Mouse (Mus musculus): ENCODE data around the gene Cela2a. TPM values are rescaled to one million over a fixed set of nuclear protein-coding genes. Genes with fewer than 3 reads are reported as not detected.

The Cela2a gene
- total RNA-seq, 4 experiments from 2014 or later, result not detected

DNA sequence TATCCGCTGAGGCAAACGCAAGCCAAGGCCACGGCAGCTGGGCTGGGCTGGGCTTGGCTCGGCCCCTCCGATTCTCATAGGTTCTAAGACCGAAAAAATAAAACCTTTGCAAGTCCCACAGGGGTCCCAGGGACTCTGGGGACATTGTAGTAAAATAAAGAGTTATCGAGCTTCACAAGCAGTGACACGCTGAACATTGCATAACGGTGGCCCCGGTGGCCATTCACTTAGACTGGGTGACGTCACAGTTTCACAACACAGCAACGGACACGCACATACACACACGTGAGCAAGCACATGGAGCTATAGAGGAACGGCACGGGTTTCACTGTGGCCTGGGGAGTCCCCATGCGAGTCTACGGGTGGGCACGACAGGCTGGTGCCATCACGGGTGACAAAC lies 32.5 kb upstream of the Cela2a start:
- DNase-seq (ENCODE audit: low spot score in 2 of 2), result peak in 1 of 2 experiments; percentile 26

DNA sequence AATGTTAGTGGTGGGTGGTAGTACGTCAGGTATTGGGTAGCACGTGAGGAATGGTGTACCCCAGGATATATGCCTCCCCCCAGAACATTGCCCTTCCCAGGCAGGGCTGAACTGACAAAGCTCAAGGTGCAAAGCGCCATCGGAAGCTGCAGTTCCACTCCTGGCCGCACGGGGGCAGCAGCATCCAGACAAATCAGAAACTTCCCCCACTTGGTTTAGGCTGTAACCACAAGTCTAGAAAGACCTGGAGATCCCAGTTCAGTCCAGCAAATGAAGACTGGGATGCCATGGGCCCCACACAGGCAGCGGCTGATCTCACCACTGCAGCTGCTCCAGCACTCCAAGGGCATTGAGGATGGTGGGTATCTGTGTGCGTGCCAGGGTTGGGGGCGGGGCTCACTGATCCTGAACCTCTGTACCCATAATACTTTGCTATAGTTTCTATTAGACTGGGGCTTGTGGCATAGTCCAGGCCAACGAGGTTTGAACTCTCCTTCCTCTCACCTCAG lies 31.5 kb upstream of the Cela2a start:
- DNase-seq (ENCODE audit: low spot score in 2 of 2), result peak; percentile 76 to 88

DNA sequence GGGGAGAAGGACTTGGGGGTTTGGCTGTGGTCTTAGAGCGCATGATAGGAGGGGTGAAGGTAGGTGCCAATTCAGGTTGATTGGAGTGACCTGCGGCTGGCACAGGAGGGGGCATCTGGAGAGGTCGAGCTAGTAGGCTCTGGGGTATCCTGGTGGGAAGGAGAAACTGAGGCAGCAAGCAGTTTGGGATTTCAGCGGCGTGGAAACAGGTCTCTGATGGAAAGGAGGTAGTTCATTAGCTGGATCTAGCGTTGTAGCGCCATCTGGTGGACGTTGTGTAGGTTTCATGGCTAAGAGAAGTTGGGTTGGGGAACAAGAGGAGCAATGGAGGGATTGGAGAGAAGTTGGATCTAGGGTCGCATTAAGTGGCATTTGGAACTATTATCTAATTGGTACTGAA lies 27.5 kb upstream of the Cela2a start:
- DNase-seq (ENCODE audit: low spot score in 2 of 2), result no peak

DNA sequence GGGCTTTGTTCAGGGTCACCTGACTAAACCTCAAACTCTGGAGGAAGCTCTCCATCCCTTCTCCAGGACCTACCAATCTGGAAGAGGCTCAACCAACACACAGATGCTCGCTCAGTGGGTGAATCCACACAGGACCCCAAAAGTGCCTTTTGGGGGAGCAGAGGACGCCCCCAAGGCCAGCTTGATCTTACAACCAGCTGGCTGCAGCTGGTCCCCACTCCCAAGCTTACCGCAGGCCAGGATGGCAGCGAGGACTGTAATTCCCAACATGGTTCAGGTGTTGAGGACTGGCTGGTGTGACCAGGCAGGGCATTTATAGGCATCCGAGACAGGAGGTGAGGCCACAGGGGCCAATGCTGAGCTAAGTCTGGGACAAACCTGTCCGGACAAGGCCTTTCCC lies 20.0 kb upstream of the Cela2a start, which contains the start of gene Ctrc:
TSS of gene Ctrc (minus strand) at position 361 of the 400 bp plus-strand sequence.
- DNase-seq (ENCODE audit: low spot score in 2 of 2), result no peak

DNA sequence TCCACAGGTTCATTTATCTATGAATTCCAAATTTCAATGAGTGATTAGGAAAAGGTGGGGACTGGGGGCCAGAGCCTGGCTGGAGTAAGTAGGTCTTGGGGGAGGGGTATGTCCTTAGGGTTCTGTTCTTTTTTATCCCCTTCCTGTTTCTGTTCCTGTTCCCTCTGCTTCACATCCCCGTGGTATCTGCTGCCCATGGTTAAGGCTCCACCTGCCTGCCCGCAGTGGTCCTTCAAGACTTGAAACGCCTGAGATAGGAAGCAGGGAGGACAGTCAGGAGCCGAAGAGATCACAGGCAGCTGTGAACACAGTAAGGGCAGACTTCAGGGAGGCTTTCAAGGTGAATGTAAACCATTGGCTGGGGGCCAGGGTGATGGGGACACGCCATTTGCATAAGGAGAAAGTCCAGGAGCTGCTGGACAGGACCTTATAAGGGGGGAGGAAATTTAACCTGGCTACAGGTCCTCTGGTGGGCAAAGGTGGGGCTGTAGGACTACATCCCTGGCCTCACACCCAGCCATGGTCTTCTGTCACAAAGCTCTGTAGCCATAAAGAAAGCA lies 8.7 kb upstream of the Cela2a start:
- DNase-seq (ENCODE audit: low spot score in 2 of 2), result no peak

DNA sequence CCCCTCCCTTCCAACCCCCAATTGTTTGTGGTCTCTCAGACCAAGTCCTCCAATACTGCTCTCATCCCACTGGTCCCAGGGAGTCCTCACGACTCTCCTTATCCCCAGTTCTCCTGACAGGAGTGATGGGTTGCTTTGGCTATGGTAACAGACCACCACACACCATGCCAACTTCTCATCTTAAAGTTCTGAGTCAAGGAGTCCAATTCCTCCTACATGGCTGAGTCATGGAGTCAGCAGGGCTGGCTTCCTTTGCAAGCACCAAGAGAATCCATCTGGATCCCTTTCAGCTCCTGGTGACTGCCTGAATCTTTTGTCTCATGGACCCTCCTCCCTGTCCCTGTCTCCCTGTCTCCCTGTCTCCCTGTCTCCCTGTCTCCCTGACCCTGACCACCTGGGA lies 8.0 kb upstream of the Cela2a start:
- DNase-seq (ENCODE audit: low spot score in 2 of 2), result no peak

DNA sequence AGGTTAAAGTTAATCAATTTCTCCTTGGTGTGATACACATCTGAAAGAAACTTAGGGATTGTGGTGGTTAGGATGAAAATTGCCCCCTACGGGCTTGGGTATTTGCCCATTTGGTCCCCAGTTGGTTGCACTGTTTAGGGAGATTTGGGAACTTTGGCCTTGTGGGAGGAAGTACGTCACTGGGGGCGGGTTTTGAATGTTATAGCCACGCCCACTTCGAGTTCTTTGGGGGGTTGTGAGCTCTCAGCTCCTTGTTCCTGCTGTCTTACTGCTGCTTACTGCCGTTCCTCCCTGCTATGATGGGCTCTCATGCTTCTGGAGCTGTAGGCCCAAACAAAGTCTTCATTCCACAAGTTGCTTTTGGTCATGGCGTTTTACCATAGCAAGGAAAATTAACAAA lies 5.4 kb upstream of the Cela2a start:
- no peak for DNase-seq (ENCODE audit: low spot score in 2 of 2)

DNA sequence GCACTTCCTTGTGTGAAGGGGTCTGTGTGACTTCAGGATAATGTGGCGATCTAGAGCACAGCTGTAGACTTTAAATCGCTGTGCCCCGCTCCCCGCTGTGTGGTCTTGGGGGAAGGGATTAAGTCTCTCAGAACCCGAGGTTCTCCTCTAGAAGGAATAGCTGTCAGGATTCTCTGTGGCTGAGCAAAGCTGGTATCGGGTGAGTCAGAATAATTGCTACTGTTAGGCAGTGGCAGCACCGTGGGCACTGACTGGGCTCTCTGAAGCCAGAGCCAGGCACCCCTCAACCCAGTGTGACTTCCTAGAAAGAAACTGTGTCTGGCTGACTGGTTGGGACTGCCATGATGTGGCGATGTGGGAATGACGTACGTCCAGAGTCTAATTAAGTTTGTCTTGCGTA lies 4.4 kb upstream of the Cela2a start:
- no peak for DNase-seq (ENCODE audit: low spot score in 2 of 2)

DNA sequence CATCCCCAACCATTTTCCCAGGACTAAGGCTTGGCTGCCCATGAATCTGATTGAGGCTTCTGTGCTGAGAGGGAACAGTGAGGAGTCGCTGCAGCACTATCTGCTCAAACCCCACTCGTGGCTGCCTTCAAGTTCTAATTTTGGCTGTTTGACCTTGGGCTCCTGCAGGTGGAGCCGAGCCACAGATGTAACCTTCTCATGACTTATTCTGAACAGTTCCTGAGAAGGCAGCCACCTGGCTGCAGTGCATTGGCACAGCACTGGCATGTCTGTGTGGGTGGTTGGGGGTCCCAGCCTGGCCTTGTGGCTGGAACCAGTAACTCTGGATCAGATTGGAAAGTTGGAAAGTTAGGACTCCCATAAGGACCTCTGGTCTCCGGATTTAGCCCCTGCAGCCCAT lies 2.2 kb upstream of the Cela2a start:
- DNase-seq (ENCODE audit: low spot score in 2 of 2), result no peak

DNA sequence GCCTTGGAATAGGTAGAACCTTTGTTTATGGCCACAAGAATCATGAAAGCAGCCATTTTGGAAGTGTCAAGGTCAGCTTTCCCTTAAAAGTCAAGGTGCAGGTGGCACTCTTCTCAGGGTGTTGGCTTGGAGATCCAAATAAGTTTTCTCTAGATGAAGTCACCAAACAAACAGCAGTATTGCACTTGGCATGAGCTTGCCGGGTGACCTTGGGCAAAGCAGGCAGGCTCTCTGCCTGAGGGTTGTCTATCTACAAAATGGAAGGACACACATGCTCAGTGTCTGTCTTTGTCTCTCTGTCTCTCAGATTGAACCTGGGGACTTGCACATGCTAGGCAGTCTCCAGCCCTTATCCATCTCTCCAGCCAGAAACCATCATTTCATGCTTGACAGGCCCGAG lies 1.4 kb upstream of the Cela2a start:
- DNase-seq (ENCODE audit: low spot score in 2 of 2), result no peak

DNA sequence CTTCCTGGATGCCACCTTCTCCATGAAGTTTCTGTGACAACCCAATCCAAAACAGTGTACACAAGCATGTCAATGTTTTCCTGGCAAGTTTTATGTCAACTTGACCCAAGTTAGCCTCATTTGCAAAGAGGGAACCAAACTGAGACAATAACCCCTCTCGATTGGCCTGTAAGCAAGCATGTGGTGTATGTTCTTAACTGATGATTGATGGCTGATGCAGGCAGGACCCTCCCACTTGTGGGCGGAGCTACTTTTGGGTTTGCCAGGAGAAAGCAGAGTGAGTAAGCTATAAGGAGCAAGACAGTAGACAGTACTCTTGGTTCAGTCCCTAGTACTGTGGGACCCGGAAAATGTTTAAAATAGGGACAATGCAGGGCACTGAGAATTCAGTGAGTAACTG lies 3.0 kb downstream of the Cela2a start:
- no peak for DNase-seq (ENCODE audit: low spot score in 2 of 2)

DNA sequence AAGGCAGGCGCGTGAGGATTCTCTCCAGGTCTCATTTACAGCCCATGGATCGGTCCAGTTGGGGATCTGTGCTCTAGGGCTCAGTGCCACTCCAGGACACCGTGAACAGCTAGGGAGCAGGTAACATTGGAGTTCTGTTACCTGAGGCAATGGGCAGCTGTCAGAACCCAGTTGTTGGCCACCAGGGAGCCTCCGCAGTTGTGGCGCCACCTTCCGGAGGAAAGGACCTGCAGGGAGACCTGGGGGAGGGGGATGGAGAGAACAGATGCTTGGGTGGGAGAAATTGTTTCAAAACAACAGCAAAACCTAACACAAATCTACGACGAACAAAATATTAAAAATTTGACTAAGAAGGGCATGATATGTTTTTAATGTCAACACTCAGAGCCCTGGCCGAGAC lies 3.9 kb downstream of the Cela2a start:
- DNase-seq (ENCODE audit: low spot score in 2 of 2), result no peak

DNA sequence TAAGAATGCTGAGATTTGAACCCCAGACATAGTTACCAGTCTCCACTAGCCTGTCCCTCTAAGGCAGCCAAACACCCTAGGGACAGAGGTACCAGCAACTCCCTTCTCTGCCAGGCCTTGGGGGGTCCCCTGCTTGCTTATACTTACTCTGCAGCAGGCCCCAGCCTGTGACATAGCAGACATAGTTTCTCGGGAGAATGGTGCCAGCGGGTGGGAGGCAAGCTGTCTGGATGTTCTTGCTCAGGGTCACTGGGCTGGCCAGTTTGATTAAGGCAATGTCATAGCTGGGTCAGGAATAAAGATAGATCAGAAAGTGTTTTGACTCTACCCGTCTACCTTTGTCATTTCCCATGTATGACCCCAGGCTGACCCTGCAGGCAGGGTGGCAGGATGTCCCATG lies 4.8 kb downstream of the Cela2a start:
- no peak for DNase-seq (ENCODE audit: low spot score in 2 of 2)

DNA sequence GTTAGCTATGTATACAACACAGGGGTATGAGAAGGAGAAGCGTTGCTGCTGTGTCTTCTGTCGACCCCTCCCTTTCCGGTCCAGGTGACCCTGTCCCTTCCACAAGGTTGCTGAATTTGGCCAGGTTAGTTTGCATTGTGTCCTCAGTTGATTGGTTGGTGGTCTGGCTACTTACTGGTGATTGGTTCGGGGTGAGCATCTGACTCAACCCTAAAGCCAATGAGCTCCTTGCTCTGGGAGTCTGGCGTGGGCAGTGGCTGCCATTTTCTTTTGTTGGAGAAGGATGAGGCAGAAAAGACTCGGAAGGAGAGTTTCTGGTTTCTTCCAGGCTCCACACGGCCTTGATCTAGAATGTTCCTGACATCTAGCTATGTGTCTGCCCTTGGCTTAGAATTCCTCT lies 6.6 kb downstream of the Cela2a start:
- DNase-seq (ENCODE audit: low spot score in 2 of 2), result no peak

DNA sequence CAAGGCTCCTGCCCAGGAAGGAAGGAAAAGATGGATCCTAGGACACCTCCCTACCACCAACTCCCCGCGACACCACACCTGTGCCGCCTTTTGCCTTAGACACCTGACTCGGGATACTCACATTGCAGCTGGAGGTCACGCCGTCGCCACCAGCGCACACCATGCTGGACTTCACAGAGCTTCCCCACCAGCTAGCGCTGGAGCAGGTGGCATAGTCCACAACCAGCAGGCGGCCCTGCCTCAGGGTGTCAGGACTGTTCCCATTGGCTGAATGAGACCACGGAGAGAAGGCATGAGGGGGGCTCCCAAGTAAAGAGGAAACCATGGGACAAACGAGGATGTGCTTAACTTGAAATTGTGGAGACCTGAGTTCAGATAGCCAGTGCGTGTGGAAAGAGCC lies 7.1 kb downstream of the Cela2a start:
- DNase-seq (ENCODE audit: low spot score in 2 of 2), result no peak

DNA sequence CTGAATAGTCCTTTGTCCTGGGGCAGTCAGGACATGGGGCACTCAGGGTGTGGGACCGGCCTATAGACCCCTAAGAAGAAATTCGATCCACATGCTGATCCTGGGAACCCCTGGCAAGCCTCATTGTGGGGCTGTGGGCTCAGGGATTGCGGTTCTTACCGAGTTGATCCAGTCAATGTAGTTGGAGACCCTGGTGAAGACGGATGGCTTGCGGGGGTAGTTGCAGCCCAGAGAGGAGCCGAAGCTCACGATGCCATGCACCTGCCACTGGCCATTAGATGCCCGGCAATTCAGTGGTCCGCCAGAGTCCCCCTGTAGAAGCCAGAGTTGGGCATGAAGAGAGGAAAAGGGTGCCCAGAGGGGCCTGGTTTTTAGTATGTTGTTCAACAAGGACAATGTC lies 8.3 kb downstream of the Cela2a start:
- no peak for DNase-seq (ENCODE audit: low spot score in 2 of 2)

DNA sequence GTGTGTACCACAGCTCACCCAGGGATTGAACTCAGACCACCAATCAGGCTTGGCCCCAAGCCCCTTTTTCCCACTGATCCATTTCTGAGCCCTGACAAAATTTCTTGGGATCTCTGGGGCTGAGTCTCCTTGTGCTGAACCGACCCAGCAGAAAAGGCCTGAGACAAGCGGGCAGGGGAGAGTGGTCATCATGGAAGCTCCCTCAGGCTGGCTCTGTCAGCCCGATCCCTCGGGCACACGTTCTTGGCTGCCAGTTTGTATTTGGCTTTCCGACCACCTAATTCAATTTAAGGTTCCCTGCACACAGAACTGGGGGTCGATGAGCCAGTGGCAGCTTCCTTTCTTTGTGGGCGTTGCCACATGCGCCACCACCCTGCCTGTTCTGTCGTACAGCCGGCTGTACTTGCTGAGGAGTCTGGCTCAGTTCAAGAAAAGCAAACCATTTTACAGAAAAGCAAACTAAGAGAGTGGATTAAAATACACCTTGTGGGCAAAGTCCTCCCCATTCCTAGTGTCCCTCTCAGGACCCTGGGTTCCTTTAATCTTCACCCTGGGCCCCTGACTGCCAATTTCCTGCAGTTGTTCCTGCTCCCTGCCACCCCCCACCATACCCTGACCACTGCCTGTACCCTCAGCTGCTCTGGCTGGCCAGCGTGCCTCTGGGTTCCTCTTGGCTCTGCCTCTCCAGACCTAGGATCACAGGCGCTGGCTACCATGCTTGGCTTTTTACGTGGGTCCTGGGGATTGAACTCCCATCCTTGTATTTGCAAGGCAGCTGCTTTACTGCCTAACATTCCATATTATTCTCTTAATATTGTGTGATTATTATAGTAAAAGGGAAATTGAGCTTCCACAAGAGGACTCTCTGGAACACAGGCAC lies 8.9 kb downstream of the Cela2a start:
- DNase-seq (ENCODE audit: low spot score in 2 of 2), result peak in 1 of 2 experiments; percentile 56

DNA sequence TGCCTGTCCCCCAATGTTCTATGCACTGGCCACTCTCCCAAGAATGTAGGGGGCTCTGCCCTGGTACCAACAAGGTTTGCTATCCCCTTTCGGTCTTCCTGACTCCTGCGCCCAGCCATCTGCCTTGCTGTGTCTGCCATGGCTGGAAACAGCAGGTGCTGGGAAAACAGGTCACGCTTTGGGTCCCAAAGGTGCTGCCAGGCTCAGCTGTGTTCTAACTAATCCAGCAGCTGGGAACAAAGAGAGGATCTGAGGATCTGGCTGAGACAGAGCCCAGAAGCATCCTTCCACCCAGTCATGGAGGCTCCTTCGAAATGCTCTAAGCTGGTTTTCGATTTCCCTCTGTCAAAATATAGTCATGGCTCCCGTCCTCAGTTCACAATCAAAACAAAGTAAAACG lies 9.7 kb downstream of the Cela2a start:
- no peak for DNase-seq (ENCODE audit: low spot score in 2 of 2)

DNA sequence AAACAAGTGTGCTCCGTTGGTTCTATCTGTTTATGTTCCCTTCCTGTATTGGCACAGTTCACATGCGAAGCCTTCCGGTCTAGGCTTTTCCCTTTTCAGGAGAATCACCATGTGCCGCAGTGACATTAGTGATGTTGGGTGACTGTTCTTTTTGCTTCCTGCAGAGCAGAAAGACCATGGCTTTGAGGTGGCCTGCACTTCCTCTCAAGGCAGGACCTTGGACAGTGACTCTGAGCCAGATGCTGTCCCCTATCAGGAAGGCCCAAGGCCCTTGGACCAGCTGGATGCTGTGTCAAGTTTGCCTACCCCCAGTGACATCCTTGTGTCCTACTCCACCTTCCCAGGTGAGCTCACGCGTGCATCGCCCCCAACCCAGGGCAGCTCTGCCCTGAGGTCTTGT lies 14.6 kb downstream of the Cela2a start:
- DNase-seq (ENCODE audit: low spot score in 2 of 2), result no peak

DNA sequence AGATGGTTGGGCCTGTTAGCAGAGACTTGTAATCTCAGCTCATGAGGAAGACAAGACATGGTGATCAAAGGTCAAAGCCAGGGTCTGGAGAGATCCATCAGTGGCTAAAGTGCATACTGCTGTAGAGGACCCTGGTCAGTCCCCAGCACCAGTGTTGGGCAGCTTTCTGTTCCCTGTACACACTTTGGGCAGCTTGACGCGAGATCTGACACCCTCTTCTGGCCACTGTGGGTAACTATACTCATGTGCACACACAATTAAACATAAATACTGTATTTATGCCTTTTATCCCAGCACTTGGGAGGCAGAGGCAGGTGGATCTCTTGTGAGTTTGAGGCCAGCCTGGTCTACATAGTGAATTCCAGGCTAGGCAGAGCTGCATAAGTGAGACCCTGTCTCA lies 15.0 kb downstream of the Cela2a start:
- no peak for DNase-seq (ENCODE audit: low spot score in 2 of 2)

DNA sequence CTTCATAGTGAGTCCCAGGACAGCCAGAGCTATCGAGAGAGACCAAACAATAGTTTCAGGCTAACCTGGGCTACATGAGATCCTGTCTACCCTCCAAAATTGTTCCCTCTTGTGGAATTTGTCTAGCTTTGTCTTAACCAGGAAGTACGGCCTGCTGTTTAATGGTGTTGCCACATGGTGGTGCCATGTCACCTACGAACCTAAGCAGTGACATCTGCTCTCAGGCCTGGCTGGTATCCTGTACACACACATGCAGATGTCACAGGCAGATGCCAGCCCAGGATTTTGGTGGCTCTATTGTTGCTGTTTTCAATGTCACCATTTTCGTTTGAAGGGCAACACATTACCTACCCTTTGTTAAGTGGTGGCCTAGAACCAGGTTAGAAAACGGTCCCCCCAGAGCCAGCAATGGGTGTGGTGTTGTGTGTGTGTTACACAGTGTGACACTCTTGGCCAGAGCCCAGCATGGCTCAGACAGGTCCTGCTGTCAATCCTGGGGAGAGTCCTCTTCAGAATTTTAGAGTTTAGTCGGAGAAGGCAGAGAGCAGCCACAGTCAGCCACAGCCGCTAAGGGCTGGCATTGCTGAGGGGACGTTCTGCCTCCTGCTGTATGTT lies 16.0 kb downstream of the Cela2a start:
- no peak for DNase-seq (ENCODE audit: low spot score in 2 of 2)

DNA sequence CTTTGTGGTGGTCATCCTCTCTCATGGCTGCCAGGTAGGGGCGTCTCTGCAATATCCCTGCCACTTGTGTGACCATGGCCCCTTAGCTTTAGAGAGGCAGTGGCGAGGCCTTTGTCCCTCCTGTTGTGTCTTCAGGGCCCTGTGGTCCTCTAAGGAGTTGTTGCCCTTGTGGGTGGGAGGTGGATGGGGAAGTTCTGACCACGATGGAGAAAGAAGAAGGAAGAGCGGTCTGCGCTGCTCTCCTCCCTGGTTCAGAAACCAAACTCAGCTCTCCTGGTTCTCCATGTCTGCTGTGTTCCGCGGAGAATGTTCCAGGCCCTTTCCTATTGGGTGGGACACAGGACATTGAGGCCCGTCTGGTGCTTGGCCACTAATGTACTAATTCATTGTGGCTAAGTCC lies 20.1 kb downstream of the Cela2a start:
- no peak for DNase-seq (ENCODE audit: low spot score in 2 of 2)

DNA sequence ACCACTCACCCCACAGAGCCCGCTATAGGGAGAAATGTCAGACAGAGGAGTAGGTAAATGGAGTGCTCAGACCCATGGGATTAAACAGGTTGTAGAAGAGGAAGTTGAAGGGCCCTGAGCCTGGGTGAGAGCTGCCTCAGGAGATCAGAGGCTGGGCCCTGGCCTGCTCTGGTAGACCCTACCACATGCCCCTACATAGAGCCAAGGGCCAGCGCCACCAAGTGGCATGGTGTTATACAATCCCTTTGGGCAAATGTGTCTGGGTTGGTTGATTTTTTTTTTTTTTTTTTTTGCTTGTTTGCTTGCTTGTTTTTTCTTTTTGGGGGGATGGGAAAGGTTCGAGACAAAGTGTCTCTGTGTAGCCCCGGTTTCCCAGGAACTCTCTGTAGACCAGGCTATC lies 21.9 kb downstream of the Cela2a start:
- DNase-seq (ENCODE audit: low spot score in 2 of 2), result no peak
